Mouse (Mus musculus) ovary, adult 18-20 months (tissue): ENCODE results near the gene Car6.

Experiments used
- DNase-seq: peaks from one replicate; pipeline ENCODE4 v3.0.0; 2022; ENCODE audit warnings: low spot score, mixed read lengths

Car6 gene

DNA sequence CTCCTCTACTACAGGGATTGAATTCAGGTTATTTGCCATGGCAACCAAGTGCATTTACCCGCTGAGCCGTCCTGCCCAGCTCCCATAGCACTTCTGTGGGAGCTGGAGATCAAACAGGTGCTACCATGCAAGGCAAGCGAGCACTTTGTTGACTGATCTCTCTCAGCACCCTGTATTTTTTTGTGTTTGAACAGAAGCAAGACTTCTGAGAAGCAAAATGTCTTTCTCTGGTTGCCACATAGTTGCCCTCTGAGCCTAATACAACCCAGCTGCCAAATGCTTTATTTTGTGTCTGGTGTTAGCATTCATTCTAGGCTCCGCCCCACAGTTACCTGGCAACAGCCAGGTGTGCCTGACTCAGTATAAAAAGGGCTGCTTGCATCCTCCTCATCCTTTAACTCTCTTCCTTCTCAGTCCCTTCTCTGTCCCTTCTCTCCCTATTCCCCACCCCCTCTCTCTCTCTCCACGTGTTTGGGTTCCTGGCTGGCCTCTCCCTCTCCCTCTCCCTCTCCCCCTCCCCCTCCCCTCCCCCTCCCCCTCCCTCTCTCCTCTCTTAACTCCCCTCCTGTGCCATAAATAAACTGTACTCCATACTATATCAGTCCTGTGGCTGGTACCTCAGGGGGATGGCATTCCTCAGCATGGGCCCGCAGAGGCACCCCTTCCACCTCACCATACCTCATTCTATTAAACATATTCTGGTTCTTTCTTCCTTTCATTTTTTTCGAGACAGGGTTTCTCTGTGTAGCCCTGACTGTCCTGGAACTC lies 27.6 kb upstream of the Car6 start:
- DNase-seq = no peak

DNA sequence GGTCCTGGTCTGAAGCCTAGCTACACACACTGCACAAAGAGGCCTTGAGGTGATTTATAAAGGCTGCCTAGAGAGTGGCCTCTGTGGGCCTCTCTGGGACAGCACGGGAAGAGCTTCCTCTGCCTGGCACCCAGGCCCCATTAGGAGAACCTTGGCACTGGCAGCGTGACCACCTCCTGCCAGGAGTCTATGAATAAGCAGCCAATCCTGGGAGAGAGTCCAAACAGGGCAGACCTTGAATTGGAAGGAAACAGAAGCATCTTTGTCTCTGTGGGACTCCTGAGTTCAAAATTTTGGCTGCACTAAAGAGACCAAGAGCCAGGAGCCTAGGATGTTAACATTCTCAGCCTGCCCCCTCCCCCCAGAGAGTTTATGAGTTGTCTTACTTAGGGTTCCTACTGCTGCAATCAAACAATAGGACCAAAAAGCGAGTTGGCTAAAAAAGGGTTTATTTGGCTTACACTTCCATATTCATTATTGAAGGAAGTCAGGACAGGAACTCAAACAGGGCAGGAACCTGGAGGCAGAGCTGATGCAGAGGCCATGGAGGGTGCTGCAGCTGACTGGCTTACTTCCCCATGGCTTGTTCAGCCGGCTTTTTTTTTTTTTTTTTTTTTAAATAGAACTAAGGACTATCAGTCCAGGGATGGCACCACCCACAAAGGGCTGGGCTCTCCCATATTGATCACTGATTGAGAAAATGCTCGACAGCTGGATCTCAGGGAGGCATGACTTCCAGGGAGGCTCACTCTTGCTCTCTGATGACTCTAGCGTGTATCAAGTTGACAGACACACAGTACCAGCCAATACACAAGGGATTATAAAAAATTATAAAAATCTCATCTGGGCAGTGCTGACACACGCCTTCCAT lies 25.9 kb upstream of the Car6 start:
- peak; percentile 70 for DNase-seq

DNA sequence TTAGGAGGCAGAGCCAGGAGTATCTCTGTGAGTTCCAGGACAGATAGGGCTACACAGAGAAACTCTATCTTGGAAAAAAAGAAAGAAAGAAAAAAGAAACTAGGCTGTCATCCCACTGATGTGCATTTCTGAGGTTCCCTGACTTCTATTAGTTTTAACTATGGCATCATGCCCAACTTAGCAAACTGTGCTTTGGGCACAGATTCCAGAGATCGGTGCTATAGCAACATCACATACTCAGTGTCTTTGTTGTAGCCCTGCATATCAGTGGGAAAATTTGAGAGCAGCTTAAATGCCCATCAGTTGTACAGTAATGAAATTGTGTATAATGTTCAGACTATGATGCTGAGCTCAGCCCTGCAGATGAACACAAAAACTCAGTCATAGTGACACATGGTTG lies 24.6 kb upstream of the Car6 start:
- no peak for DNase-seq

DNA sequence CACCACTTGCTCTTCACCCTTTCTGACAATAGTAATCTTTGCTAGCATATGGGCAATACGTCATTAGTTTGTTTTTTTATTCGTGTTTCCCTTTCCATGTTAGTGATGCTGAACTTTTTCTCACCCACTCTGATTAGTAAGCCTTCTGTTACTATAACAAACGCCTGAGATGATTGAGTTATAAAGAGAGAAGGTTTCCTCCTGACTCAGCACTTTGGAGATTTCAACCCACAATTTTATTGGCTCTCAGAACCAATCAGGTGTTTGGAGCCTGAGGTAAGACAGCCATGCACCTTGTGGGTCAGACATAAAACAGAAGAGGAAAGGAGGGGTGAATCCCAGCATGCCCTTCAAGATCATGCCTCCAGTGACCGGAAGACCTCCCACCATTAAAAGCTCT lies 22.7 kb upstream of the Car6 start:
- DNase-seq = no peak

DNA sequence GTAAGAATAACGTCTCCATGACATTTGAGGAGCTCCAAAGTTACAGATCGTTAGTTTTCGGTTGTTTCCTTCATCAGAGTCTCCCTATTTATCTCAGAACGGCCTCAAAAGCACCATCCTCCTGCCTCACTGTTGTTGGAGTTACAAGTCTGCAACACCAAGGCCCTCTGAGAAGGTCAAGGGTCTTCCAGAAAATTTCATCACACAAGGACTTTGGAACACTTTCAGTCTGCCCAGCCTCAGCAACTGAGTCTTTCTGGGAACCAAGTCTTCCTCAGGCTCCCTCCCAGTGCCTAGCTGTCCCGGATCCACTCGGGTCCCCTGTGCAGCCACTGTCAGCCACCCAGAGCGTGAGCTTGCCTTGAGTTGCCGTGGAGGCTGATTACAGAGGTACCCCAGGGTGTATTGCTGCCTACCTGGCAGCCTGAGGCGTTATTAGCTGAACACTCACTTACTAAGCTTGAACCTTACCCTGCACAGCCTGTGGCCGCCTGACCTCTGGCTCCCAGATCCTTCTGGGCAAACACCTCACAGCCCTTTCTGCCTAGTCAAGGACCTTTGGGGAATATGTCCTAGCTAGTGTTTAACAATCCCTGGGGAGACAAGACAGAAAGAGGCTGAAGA lies 20.0 kb upstream of the Car6 start:
- no peak for DNase-seq

DNA sequence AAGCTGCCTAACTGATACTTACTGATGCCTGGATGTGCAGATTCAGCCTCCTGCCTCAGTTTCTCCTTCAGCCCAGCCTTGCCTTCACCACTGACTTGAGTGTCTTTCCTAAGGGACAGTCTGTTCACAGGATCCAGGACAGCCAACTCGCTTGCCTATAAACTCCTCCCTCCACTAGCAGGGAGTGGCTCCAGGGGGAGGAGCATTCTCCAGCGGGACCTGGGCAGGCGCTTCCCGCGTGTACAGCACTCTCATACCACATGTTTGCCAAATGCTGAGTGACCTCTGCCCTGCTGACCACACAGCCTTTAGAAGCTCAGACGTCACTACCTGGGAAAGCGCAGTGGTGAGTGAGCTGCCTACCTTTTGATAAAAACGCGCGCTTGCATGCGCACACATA lies 19.5 kb upstream of the Car6 start:
- DNase-seq = no peak

DNA sequence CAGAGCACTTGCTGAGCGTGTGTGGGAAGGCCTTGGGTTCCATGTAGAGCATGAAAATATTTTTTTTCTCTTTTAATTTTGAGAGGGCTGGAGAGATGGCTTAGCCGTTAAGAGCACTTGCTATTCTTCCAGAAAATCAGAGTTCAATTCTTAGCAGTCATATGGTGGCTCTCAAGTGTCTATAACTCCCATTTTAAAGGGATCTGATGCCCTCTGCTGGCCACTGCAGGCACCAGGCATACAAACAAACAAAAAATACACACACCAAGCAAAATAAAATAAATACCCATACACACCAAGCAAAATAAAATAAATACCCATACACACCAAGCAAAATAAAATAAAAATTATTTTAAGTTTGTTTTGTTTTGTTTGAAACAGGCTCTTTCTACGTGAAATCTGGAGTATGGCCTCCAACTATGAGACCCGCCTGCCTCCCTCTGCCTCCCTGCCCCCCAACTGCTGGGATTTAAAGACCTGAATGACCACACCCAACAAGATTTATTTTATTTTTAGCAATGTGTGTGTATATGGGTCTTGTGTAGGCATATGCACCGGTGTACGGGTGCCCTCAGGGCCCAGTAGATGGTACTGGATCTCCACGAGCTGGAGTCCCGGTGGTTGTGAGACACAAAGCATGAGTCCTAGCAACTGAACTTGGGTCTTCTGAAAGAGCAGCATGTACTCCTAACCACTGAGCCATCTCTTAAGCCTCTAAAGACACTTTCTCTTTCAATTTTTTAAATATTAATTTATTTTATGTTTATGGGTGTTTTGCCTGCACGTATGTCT lies 18.6 kb upstream of the Car6 start:
- no peak for DNase-seq

DNA sequence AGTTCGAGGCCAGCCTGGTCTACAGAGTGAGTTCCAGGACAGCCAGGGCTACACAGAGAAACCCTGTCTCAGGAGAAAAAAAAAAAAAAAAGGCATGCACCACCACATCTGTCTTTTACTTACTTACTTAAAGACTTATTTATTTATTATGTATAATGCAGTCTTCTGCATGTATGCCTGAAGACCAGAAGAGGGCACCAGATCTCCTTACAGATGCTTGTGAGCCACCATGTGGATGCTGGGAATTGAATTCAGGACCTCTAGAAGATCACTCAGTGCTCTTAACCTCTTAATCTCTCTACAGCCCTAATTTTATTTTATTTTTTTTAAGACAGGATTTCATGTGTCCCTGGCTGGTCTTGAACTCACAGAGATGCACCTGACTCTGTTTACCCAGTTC lies 16.8 kb upstream of the Car6 start:
- no peak for DNase-seq

DNA sequence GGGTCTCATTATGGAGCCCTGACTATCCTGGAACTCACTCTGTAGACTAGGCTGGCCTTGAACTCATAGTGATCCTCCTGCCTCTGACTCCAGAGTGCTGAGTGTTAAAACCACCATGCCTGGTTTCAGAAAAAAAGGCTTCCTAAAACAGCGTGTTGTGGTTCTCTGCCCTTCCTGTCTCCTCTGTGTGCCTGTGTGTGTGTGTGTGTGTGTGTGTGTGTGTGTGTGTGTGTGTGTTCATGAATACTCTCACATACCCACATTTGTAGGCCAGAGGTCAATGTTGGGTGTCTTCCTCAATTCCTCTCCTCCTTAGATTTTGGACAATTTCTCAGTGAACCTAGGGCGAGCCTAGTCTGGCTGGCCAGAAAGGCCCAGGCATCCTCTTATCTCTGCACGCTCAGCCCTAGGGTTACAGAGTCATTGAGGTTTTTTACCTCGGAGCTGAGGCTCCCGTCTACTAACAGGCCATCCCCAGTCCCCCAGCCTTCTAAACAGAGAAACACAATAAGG lies 16.0 kb upstream of the Car6 start:
- no peak for DNase-seq

DNA sequence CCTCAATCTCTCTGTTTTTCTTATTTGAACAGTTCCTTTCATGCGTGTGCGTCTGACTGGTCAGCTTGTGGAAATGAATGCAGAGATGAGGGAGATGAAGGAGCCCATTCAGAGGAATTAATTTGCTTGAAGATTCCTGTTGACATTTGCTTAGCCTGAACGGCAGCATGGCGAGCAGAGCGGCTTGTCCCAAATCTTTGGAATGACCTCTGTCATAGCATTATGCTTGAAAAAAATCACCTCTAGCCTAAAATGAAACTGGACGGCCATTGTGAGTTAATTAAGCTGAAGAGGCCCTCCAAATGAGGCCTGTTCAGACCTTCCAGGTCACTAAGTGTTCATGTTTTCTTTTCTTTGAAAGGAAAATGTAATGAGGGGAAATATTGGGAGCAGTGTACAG lies 15.3 kb upstream of the Car6 start:
- no peak for DNase-seq

DNA sequence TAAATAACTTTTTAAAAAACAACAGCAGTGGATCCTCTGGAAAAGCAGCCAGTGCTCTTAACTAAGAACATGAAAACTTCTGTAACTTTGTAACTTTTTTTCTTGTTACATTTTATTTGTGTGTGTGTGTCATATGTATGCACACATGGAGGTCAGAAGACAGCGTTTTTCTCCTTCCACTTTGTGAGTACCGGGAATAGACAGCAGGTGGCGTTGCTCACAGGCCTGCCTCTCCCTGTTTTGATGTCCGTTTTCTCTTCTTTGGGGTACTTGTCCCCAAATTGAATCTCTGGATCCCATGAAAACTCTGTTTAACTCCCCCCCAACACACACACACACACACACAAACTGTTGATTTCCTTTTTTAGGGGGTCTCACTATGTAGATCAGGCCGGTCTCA lies 12.8 kb upstream of the Car6 start:
- no peak for DNase-seq

DNA sequence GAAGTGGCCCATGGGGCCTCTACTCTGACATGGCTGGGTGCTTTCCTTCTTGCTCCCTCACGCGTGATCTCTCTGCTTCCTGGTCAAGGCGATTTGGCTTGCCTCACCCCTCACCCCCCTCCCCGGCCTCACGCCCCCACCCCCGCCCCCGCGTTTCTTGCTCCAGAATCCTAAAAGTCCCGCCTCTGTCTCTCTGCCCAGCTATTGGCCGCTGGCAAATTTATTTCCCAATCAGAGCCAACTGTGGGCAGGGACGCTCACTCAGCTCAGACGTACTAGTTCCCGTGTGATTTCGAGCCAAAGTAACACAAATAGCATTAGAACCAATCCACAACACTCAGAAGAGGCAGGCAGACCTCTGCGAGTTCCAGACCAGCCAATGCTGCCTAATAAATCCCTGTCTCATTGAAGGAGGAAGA lies 11.4 kb upstream of the Car6 start:
- DNase-seq = peak; percentile 50

DNA sequence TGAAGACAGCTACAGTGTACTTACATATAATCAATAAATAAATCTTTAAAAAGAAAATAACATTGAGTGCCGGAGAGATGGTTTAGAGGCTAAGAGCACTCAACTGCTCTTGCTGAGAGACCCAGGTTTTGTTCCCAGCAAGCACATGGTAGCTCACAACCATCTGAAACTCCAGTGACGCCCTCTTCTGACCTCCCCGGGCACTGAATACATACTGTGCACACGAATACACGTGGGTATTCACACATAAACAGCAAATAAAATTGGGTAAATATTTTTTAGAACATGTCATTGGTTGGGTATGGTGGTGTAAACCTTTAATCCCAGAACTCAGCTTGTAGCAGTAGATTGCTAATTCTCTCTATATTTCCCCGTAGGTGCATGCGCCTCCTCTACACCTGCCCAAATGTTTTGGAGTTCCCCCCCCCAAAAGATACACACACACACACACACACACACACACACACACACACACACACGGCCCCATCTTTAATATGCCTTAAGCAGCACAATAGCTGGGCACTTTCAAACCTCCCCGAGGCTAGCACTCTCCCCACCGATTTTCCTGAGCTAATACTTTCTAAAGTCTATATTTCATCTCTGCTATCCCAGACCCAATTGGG lies 10.9 kb upstream of the Car6 start:
- no peak for DNase-seq

DNA sequence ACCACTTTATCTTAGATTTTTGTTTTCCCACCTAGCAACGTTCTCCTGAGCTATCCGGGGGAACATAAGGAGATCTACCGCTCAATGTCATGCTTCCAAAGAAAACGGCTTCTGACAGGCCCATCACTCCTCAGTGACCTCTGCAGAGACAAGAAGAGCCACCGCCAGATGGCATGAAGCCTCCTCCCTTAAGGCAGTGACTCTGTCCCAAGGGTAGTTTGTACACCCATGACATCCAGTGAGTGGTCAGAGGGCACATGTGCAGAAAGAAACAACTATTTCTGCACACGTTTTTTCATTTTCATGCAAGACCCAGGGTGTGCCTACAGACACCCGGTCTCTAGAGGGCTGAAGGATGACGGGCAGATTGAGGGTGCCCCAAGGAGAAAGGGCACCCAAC lies 9.2 kb upstream of the Car6 start:
- DNase-seq = no peak

DNA sequence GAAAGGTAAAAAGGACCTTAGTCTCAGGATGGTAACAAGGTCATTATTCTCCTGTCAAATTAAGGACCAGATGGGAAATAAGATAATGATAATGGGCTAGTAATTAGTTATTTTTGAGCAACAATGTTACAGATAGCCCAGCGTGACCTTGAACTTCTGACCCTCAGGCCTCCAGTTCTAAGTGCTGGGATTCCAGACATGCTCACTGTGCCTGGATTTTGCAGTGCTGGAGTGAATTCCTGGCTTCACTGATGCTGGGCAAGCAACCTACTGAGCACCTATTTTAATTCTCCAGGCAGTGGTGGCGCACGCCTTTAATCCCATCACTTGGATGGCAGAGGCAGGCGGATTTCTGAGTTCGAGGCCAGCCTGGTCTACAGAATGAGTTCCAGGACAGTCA lies 8.6 kb upstream of the Car6 start:
- DNase-seq = no peak

DNA sequence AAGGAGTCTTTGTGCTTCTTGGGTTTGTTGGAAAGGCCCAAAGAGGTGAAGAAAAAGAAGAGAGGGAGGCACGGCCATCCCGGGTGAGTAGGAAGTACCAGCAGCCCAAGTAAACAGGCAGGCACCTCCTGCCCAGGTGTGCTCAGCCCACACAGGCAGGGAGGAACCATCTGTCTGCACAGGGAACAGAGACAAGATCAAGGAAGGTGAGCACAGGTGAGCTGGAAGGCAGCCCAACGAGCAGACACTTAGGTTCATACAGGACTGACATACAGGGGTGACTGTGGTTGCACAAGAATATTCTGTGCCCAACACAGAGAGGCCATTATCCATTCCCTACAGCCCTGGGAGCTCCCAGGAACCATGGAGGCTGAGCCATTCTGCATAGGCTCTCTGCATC lies 3.7 kb upstream of the Car6 start:
- DNase-seq = no peak

DNA sequence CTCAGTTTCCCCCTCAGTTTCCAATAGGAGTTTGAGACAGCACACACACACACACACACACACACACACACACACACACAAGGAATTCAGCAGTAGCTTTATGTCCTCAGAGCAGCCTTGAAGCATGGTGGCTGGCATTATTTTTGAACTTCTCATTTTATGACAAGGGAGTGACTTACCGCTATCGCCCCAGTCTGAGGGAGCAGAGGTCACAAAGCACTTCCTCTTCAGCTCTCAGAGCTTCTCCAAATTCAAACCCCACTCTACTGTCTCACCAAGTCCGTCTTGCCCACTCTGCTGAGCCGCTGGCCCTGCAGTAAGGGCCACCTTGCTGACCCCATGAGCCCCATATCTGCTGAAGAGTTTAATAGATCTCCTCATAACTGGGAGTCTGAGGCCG lies 1.6 kb upstream of the Car6 start:
- DNase-seq = no peak

DNA sequence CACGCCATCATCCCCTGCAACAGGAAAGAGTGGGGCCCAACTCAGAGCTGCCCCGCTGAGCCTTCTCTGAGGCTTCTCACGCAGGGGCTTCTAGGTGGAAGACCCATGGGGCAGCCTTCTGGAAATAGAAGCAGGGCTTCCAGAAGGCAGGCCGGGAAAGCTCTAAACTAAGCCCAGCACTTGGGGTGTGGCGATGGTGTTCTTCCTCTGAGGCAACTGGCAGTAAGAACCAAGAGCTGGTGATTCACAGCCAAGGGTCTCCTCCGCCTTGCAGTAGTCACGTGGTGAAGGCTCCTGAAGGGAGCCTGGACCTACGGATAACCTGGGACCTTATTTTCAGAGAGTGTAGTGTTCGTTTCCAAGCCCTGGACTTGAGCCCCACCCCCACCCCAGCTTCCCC lies 2.9 kb downstream of the Car6 start:
- DNase-seq = no peak

DNA sequence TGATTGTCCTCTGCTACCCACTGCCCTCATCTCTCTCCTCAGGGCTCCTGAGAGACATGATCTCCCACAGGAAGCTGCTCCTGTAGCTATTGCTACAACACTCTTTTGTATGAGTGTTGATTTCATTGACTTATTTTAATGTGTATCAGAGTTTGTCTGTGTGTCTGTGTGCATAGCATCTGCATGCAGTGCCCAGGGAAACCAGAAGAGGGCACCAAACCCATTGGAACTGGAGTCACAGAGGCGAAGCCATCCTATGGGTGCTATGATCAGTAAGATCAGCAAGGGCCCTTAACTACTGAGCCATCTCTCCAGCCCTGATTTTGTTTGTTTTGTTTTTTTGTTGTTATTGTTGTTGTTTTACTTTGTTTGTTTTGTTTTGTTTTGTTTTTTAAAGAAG lies 7.2 kb downstream of the Car6 start:
- DNase-seq = no peak

DNA sequence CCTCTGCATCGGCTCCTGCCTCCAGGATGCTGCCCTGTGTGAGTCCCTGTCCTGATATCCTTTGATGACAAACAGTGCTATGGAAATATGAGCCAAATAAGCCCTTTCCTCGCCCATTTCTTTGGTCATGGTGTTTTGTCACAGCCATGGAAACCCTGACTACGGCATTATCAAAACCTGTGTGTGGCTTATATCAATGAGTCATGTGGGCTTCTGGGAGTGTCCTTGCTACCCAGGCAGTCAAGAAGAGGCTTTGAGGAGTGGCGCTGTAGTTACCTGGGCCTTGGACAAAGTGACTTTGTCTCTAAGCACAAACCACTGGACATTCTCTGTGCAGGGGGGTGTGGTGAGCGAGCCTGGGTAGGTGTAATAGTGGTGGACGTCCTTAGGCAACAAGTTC lies 8.9 kb downstream of the Car6 start:
- DNase-seq = no peak

DNA sequence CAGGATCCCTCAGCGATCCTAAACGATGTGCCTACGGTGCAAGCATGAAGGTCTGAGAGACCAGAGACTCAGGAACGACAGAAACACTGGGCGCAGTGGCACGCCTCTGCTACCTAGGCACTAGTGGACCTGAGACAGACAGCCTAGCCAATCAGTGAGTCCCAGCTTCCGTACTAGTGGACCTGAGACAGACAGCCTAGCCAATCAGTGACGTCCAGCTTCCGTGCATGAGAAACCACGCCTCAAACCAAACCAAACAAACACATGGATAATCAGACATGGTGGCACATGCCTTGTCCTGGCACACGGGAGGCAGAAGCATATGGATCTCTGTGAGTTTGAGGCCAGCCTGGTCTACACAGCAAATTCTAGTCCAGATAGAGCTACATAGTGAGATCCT lies 12.9 kb downstream of the Car6 start:
- DNase-seq = no peak

DNA sequence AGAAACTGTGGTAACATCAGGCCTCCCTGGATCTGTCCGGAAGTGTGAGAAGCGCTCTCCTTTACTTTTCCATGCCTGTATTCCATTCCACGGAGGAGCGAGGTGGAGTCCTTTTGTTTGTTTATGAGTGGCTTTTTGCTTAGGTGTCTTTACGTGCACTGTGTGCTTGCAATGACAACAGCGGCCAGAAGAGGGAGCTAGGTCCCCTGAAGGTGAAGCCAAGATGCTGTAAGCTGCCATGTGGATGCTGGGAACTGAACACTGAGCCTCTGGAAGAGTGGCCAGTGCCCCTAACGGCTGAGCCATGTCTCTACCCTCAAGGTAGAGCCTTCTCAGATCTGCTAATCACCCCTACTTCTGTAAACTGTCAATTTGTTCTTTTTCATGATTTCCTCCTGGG lies 19.8 kb downstream of the Car6 start:
- DNase-seq = no peak
